ENCODE assay signal across 7 mouse cellular contexts in the genomic region with DNA sequence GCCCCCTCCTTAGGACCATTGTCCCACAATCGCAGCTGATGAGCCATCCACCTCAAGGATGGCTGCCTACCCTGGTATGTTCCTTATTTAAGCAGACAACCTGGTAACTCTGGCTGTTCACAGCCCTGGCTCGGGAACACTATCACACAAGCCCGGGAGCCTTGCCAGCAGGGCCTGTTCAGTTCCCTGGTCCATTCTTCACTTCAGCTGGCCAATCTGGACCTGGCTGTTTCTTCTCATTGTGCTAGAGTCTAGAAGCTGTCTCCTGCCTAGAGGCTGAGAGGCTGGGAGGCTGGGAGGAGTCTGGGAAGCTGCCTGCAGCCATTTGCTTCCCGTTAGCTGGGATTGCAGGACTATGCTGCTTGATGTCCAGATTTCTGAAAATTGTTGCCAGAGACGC. TPM values are rescaled to one million over a fixed set of nuclear protein-coding genes. Genes with fewer than 3 reads are reported as not detected.
DNase-seq lines count a peak whose midpoint lies in the region.

No protein-coding gene starts in this region.

- intact Hi-C loops in left cerebral cortex, postnatal 4 days (cut with DNase I) = no loop called here

- DNase-seq in right cerebral cortex, adult 18-20 months = peak; percentile 33
- DNase-seq in right cerebral cortex, postnatal 25 days = no peak
- DNase-seq in cerebellum, postnatal 14 days = peak; percentile 81 to 82
- DNase-seq in heart, adult 8-10 months (ENCODE audit: low spot score) = peak; percentile 52
- DNase-seq in left cerebral cortex, postnatal 4 days = peak; percentile 29
- DNase-seq in thymus, postnatal 10 days (ENCODE audit: low spot score in 2 of 2) = no peak
- DNase-seq in ovary, postnatal 36 days (ENCODE audit: low spot score) = no peak

RNA-seq across cellular contexts. Expression of gene Oit3, which starts 28.9 kb away (rescaled TPM):
- total RNA-seq in heart, adult 8-10 months (2022) = under 1 TPM in 1 of 4 experiments, not detected in 3; 0.31 TPM
- under 1 TPM in 1 of 2 experiments, not detected in 1; 0.32 TPM for total RNA-seq in left cerebral cortex, postnatal 4 days (2021)

Comparison
In these comparisons a context has a peak if more than half of its experiments do, and no peak if none do; other contexts are left out.
1. DNase-seq: peak in right cerebral cortex, adult 18-20 months (single experiment), cerebellum, postnatal 14 days (2 of 2), heart, adult 8-10 months (single experiment) and left cerebral cortex, postnatal 4 days (single experiment); none in right cerebral cortex, postnatal 25 days (single experiment), thymus, postnatal 10 days (0 of 2) and ovary, postnatal 36 days (single experiment).